Mouse (Mus musculus) heart, adult 8-10 months (tissue): ENCODE data around the gene Dcaf10. TPM values are rescaled to one million over a fixed set of nuclear protein-coding genes. Genes with fewer than 3 reads are reported as not detected.
"Not testable (repeated sequence)": the region's sequence is repeated elsewhere in the genome, so short reads cannot be mapped to it uniquely, and the experiment has no call there.

ENCODE experiments used
- DNase-seq: peaks from one replicate; pipeline ENCODE4 v3.0.0; 2022; ENCODE audit warnings: low spot score
- total RNA-seq, 4 experiments: library from RNA; stranded (reverse); gene quantifications; 2 replicates each; pipeline ENCODE4 v1.2.4; 2022

Gene Dcaf10
- total RNA-seq: 10 to 100 TPM in 3 of 4 experiments, 1 to 10 TPM in 1; 9.8 to 12.5 (median 11.0) TPM

DNA sequence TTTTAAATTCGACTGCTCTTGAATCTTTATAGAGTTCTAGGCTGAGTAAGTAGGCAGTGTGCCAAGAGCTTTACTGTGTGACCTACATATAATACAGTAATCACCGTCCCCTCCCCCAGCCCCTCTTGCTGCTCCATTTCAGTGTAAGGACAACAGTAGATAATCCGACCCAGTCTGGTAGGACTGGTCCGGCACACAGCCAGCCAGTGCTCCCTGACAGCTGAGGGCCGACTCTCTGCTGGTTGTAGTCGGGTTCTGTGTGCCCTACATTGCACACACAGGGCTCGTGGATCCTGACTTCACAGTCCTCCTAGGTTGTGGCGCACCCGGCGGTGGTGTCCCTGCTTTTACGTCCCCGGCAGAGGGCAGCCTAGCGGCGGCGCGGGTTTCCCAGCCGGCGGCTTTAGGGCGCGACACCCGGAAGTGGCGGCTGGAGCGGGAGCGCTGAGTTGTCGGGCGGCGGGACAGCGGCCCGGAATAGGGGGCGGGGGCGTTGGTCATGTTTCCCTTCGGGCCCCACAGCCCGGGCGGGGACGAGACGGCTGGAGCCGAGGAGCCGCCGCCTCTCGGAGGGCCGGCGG lies at the start of gene Dcaf10:
Dcaf10 (plus strand) TSS at position 433 of the 581 bp plus-strand sequence.
- DNase-seq: peak; percentile 93

DNA sequence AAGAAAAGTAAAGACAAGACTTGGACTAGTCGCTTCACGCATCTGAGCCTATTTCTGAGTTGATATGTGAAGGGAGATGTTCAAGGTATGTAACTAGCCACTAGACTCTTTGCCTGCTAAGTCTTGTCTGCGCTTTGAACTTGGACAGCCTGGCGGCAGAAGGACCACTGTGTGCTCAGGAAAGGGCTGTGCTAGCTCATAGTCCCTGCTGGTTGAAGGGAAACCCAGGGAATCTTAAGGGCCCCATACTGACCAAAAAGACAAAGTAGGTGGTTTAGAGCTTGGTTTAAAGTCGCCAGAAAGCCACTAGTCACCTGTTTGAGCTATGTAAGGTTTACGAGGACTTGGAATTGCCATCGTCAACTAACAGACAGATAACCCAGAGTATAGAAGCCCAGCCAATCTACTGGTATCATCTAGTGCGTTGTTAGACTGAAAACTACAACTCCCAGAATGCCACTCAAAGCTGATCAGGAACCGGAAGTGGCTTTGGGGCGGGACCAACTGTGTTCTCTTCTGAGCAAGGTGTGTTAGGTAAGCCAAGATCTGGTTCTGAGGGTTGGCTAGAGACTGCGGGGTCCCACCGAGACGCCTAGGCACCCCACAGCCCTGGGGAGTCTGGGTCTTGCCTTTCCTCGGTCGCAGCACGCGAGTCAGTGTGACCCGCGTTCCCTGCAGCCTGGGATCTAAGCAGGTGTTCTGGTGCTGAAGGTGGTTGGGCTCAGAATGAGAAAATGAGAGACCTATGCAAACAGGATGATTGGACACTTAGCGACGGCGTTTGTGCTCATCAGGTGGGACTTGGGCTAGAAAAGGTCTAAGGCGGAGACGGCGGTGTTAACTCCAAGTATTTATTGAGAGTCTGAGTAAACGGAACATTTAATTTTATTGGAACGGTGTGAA lies 45.0 kb upstream of the Dcaf10 start, which contains the start of gene Trmt10b:
Trmt10b (plus strand) TSS at position 466 of the 903 bp plus-strand sequence.
- peak; percentile 70 for DNase-seq

DNA sequence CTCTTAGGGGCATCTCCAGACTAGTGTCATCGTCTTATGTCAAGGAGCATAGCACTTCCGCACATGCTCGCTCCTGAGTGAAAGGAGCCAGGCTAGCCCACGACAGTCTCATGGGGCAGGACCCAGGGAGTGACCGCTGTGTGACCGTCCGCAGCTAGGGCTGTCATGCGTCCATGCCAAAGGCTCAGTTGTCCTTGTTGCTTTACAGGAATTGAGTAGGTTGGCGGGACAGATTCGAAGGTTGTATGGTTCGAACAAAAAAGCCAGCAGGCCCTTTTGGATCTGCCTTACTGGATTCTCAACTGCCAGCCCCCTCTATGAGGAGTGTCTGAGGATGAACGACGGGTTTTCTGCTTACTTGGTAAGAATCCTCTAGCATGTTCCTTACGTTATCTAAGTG lies 36.4 kb upstream of the Dcaf10 start:
- no peak for DNase-seq

DNA sequence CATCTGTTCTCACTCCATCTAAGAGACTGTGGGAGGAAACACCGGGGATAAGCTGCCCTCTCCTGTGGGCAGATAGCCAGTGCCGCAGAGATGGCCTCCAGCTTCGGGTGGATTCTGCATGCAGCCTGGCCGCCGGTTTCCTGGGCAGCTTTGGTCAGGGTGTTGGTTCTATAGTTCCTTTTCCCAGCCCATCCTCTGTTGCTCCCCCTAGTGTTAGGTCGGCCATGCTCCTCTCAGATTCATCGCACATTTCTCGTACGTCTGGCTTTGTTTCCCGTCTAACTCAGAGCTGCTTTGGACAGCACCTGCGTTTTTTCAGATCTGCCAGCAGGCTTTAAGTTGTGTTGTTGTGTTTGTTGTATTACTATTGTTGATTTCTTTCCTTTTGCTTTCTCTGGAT lies 33.9 kb upstream of the Dcaf10 start:
- no peak for DNase-seq

DNA sequence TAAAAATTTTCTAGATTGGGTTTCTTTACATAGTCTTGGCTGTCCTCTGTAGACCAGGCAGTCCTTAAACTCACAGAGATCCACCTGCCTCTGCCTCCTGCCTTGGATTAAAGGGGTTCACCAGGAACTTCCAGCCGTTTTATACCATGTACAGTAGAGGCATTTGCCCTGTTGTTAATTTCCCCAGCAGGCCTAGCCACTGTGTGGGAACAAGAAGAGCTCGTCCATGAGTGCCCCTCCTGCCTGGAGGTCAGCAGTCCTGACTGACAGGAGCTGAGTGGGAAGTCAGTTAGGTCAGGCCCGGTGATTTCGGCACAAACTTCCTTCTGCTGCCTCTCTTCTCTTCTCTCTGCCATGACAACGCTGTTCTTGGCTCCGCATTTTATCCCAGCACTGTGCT lies 33.3 kb upstream of the Dcaf10 start:
- no peak for DNase-seq

DNA sequence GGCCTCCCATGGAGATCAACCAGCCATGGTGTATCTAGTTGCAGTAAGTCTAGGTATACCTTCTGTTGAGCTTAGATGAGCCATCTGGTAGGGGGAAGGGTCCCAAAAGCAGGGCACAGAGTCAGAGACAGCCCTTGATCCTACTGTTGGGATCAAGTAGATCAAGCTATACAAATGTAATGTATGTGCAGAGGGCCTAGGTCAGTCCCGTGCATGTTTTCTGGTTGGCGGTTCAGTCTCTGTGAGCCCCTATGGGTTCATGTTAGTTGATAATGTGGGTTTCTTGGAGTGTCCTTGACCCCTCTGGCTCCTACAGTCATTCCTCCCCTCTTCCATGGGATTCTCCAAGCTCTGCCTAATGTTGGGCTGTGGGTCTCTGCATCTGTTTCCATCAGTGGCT lies 30.8 kb upstream of the Dcaf10 start:
- DNase-seq: no peak

DNA sequence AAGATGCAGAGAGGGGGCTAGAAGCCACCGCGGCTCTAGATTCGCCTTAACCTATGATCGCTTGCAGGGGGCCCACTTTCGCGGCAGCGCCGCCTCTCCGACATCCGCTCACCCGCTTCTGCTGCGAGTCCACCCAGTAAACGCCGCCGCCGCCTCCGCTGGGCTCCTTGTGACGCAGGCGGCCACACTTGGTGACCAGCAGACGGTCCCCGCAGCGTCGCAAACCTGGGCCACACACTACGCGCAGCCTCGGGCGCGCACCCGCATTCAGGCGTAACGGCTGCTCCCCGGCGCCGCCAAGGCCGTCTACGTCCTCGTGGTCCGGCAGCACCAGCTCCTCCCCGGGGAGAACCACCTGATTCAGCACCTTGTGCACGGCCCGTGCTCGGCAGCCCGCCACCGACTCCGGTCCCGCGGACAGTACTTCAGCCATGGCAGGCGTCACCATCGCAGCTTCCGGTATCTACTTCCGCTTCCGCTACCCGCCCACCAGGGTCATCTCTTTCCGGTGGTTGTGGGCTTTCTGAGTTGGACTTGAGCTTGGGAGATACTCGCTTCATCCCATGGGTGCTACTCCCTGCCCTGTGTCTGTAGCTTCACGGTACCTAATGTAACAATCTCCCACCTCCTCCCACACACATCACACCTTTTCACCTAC lies 21.6 kb upstream of the Dcaf10 start:
- DNase-seq: peak; percentile 86

DNA sequence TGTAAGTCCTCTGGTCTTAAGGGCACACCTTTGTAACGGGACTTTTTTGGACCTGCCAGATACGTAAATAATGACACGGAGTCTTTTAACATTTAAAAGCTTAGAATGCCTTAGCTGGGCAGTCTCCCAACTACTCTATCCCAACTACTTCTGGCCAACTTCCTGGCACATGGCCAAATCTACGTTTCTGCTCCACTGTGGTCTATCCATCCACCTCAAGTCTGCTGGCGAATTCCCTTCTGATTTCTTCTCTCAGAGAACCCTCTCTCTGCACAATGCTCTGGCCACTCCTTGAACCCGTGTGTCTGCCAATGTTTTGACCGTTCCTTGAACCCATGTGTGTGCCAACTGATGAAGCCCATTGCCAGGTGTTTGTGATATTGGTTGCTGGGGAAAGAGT lies 10.8 kb upstream of the Dcaf10 start:
- no peak for DNase-seq

DNA sequence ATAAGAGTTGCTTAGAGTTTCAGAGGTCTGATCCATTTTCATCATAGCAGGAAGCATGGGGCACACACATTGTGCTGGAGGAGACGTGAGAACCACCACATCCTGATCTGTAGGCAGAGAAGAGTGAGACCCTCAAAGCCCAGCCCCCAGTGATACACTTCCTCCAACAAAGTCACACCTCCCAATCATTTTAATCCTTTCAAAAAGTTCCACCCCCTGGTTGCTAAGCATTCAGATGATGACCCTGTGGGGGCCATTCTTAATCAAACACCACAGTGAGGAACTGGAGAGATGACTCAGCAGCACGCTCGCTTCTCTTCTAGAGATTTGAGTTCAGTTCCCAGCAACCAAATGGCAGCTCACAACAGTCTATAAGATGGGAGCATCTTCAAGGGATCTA lies 9.4 kb upstream of the Dcaf10 start:
- no peak for DNase-seq

DNA sequence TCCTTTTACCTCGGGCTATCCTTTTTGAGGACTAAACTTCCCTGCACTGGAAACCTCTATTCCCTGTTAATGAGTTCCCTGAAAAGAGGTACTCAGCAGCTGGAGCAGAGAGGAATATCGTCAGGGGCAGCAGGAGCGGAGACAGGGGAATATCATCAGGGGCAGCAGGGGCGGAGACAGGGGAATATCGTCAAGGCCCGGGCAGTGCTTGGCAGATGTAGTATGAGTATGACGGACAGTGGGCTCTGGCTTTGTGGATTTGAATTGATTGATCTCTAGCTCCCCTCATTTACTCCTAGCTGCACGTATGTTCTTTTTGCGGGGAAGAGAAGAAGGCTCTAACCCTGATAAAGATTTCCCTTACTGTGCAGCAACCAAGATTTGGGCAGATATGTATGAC lies 675 bp upstream of the Dcaf10 start:
- no peak for DNase-seq

DNA sequence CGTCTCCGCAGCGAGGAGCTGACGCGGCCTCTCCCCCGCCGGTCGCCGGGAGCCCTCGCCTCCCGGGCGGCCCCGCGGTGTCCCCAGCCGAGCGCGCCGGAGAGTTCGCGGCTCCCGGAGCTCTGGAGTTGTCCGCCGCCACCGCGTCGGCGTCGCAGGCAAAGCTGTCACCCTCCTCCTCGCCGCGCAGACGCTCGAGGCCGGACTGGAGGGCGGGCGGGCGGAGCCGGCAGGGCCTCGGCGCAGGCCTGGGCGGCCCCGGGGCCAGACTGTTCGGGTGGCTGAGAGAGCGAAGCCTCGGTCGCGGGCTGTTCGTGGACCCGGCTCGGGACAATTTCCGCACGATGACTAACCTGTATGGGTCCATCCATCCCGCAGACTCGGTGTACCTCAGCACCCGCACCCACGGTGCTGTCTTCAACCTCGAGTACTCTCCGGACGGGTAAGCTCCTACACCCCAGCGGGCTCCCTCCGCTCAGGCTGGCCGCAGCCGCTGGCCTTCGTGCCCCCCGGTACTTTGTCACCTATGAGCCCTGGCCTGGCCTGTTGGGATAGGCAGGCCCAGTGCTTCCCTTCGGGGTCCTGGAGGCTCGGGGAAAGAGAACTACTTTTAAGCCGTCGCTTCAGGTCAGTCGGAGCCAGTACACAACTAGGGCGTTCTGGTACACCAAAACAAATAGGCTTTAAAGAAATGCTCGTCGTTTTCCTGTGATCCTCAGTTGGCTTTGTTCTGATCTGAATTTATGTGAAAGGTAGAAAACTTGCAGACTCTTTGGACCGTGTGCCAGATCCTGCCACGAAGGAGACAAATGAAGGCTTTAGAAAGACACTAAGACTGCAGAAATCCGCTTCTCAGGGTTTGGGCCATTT lies 620 bp downstream of the Dcaf10 start, which contains the start of gene Exosc3:
Exosc3 (minus strand) TSS at position 447 of the 870 bp plus-strand sequence.
- DNase-seq: peak; percentile 22

DNA sequence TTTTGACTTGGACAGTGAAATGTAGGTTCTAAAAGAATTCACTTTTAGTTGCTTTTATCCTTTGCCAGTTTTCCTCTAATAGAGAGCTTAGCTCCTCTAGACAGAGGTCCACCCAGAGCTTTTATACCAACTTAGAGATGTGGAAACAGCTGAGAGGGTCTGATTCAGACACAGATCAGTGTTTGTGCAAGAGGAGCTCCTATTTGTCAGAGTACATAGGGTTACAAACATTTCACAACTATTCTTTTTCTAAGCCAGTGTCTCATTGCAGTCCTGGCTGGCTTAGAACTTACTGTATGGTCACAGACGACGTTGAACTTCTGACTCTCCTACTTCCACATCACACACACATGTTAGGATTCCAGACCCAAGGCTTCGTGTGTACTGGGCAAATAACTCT lies 14.8 kb downstream of the Dcaf10 start:
- no peak for DNase-seq

DNA sequence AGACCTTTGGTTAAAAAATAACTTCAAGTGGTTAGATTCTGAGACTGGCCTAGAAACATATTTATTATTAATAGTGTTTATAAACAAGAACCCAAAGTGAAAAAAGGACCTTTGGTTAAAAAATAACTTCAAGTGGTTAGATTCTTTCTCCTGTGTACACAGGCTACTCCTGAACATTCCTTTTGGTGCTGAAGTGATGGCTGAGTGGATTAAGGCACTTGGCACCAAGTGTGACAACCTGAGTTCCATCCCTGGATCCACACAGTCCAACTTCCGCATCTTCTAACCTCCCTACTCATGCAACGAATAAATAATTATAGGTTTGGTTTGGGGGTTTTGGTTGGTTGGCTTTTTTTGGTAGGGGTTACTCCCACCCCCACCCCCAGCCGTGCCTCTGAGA lies 29.4 kb downstream of the Dcaf10 start:
- DNase-seq: no peak

DNA sequence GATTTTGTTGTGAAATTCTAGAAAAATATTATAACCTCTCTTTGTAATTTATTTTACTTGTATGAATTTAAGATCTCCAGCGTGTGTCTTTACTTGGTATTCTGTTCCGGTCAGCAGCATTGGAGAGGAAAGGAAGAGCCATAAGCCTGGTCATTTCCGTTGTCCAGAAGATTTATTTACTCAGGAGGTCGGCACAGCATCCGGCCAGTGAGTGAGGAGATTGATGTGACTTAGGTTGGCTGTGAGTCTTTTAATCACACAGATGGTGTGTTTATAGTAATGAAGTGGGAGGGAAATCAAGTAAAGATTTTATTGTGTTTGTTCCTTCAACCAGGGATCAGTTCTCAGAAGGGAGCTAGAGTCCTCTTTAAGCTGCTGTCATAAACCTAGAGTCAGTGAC lies 33.0 kb downstream of the Dcaf10 start:
- DNase-seq: no peak

DNA sequence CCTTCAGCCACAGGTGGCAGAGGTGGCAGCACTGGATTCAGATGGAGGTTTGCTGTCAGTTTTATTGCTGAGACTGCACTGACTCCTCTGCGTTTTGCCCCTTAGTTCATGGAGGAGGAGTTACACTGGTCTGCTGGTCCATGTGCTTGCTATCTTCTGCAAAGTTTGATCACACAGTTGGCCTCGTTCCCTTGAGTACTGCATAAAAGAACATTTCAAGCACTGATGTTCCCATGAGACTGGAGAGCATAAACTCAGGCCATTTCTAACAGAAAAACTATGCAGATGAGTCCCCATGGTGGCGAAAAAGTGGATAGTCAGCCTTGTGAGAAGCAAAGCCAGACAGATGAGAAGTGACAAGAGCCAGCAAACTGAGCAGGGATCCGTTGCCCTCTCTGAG lies 34.7 kb downstream of the Dcaf10 start:
- DNase-seq: peak; percentile 33

DNA sequence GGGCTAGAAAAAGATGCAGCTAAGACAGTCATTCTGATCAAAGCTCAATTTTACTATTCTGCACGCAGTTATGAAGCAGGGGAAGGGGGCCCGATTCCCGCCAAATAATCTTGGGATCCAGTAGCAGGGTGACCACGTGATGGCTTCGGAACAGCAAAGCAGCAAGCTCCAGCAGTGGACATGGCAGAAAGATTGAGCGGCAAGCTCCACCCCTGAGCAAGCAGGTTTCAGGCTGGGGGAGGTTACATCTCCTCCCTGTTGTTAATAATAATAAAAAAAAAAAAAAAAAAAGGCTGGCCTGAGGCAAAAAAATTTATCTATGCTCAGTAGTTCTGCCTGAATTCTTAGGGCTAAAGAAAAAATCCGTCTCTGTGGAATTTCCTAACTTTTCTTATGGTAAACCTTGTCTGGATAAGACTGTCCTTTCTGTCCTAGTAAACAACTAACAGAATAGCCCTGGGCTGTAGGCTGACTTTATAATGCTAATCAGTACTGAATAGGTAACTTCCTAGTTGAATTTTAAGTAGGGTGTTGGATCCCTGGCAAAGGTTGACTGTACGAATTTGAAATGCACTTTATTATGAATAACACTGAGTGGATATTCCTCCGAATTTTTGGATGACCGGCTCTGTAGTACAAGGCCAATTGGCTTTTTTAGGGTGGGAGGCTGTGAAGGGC lies 39.1 kb downstream of the Dcaf10 start:
- not testable (repeated sequence) for DNase-seq

DNA sequence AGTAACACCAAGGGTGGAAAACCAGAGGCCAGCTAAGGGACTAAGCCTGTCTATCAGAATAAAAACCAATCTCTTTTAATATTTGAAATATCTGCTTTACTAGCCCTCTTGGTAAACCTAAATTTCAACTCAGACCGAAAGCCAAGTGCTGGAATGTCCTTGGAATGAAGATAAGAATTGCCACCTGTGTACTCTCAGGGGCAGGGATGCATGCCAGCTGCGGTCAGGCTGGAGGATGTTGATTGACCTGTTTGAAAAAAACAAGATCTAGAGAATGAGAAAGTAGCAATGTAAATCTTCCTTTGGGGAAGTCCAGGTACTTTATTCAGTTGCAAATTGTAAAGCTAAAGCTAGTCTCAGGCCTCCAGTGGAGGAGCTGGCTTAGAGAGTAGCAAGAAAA lies 40.2 kb downstream of the Dcaf10 start:
- not testable (repeated sequence) for DNase-seq

DNA sequence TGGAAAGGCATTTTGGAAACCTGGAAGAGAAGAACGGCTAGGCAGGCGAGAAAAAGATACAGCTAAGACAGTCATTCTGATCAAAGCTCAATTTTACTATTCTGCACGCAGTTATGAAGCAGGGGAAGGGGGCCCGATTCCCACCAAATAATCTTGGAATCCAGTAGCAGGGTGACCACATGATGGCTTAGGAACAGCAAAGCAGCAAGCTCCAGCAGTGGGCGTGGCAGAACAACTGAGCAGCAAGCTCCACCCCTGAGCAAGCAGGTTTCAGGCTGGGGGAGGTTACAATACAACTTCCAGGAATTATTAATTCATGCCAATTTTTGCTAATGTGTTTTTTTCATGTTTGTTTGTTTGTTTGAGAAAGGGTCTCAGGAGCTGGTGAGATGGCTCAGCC lies 45.4 kb downstream of the Dcaf10 start:
- DNase-seq: not testable (repeated sequence)

DNA sequence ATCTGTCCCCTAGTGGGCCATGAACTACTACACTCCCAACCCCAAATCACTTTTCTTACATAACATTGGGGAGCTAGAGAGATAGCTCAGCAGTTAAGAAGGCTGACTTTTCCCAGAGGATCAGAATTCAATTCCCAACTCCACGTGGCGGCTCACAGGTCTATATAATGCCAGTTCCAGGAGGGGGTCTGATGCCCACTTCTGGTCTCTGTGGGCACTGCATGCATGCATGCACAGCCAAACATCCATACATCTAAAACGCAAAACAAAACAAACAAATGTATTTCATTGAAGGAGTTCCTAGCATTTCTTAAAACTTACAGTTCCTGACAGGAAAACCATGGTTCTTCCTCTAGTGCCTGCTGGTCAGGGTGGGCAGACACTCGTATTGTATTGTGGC lies 50.2 kb downstream of the Dcaf10 start:
- no peak for DNase-seq

DNA sequence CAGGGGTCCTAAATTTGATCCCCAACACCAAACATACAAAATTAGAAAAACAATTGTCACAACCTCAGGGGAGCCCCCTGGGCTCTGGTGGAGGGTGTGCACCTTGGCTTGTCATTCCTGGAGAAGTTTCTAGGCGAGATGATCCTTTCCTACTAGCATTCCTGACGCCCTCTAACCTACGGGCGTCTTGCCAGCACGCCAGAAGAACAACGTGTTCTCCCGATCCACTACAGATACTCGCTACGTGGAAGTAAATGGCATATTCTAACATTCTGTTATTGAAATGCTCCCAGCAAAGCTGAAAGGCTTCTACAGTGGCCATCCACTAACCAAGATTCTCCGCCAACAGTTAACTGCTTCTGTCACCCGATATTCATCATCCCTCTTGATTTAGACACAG lies 50.7 kb downstream of the Dcaf10 start:
- no peak for DNase-seq

DNA sequence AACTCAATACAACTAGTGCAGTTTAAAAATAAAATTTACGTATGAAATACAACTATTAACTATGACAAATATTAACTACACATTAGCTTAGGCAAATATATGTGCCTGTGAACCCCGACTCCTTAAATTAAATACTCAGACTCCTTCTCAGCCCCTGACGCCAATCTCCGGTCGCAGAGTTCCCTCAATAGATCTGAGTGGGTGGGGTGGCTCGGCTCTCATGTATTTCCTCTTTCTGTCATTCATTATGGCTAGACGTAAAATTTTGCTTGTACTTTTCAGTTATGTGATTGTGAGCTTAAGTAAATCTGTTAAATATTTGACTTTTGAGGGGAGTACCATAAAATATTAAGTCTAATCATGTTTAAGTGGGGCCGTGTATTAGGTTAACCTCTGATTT lies 51.1 kb downstream of the Dcaf10 start:
- no peak for DNase-seq
